Mouse (Mus musculus) embryonic fibroblast, embryonic 13.5 days (primary cell): Measurements from ENCODE around the gene Tgm5. TPM values are rescaled to one million over a fixed set of nuclear protein-coding genes. Genes with fewer than 3 reads are reported as not detected.
A peak's percentile ranks its signal among the peaks of the same experiment; 100 is the strongest.
"Not testable (repeated sequence)": the region's sequence is repeated elsewhere in the genome, so short reads cannot be mapped to it uniquely, and the experiment has no call there.

Source experiments
- H3K27ac ChIP-seq: 2 replicates; pipeline ENCODE4 v1.5.1; 2012; ENCODE audit warnings: low read length, control low read depth, inconsistent platforms; ENCODE audit not compliant: insufficient read depth
- H3K4me1 ChIP-seq: 2 replicates; pipeline ENCODE4 v1.6.1; 2011; ENCODE audit warnings: low read length; ENCODE audit not compliant: control insufficient read depth, insufficient read depth
- H3K4me3 ChIP-seq: 2 replicates; pipeline ENCODE4 v1.5.1; 2011; ENCODE audit warnings: mild to moderate bottlenecking, control low read depth, low read length; ENCODE audit not compliant: insufficient read depth
- CTCF ChIP-seq: IDR thresholded peaks from 2 replicates; pipeline ENCODE4 v1.5.1; 2011; ENCODE audit warnings: mild to moderate bottlenecking, control low read depth, low read length, moderate library complexity, borderline replicate concordance; ENCODE audit not compliant: insufficient read depth
- POLR2A ChIP-seq: IDR thresholded peaks from 2 replicates; pipeline ENCODE4 v1.6.1; 2011; ENCODE audit warnings: low read depth, mild to moderate bottlenecking, control low read depth, low read length, moderate library complexity
- polyA plus RNA-seq: library from polyadenylated mRNA; stranded (reverse); fragments of >200 nt; gene quantifications from 2 replicates; pipeline ENCODE4 v1.2.4, GENCODE M21; 2011; ENCODE audit warnings: low read depth; ENCODE audit not compliant: missing spikeins, insufficient read length

Tgm5 gene
- polyA plus RNA-seq, 1 experiment = not detected

GRCm38 (mm10) chr2:121008664-121009007 lies 77.0 kb downstream of the Tgm5 start:
- Histone ChIP-seq H3K4me1 (no peaks in the 10 kb centered on the region), H3K27ac (no peak overlapping the region), H3K4me3 (peak overlapping the region; percentile 90)
- TF ChIP-seq CTCF = no peak

GRCm38 (mm10) chr2:121007925-121008663 lies 77.5 kb downstream of the Tgm5 start, which contains the start of gene Ccndbp1:
Ccndbp1 (plus strand) TSS chr2:121008403.
- Histone ChIP-seq H3K4me1 (no peaks in the 10 kb centered on the region), H3K27ac (no peak within 1 kb of the TSS), H3K4me3 (peak within 1 kb of the TSS; percentile 90)
- no peak for TF ChIP-seq CTCF
- peak; percentile 77 for TF ChIP-seq POLR2A

- Histone ChIP-seq H3K4me1 (no peaks in the 10 kb centered on the region), H3K4me3 (no peak overlapping the region), H3K27ac (no peak overlapping the region)
- TF ChIP-seq POLR2A (no peak), CTCF (no peak)
Measured at GRCm38 (mm10) chr2:121006986-121007385, 78.7 kb downstream of the Tgm5 start.

- no peak for TF ChIP-seq POLR2A
- no peak for TF ChIP-seq CTCF
- Histone ChIP-seq H3K4me1 (no peaks in the 10 kb centered on the region), H3K27ac (no peak overlapping the region), H3K4me3 (no peak overlapping the region)
Measured at GRCm38 (mm10) chr2:121004018-121004811, 81.4 kb downstream of the Tgm5 start.

- Histone ChIP-seq H3K4me3 (no peak overlapping the region), H3K4me1 (no peaks in the 10 kb centered on the region), H3K27ac (no peak overlapping the region)
- no peak for TF ChIP-seq POLR2A
- 0 out of 2 replicates have a peak, but pooled peaks have one; percentile 14 for TF ChIP-seq CTCF
Measured at GRCm38 (mm10) chr2:121003586-121003985, 82.1 kb downstream of the Tgm5 start.

- TF ChIP-seq CTCF (no peak), POLR2A (no peak)
- Histone ChIP-seq H3K4me3 (no peak overlapping the region), H3K4me1 (no peaks in the 10 kb centered on the region), H3K27ac (no peak overlapping the region)
Measured at GRCm38 (mm10) chr2:120998863-120999262, 86.8 kb downstream of the Tgm5 start.

- not testable (repeated sequence) for H3K4me3 ChIP-seq, H3K4me1 ChIP-seq, H3K27ac ChIP-seq
Measured at GRCm38 (mm10) chr2:120996607-120997006, 89.0 kb downstream of the Tgm5 start.

Other genes starting within 250 kb of the Tgm5 start
- 7.1 and 11.1 TPM in 2 replicates for gene Cdan1, start 235.7 kb downstream of the Tgm5 start, polyA plus RNA-seq
- 12.3 and 15.7 TPM in 2 replicates for gene Ttbk2, start 235.2 kb downstream of the Tgm5 start, polyA plus RNA-seq
- gene Ubr1, start 115.1 kb downstream of the Tgm5 start, polyA plus RNA-seq = 24.8 and 25.4 TPM in 2 replicates
- 5.0 and 8.0 TPM in 2 replicates for gene Tmem62, start 108.8 kb downstream of the Tgm5 start, polyA plus RNA-seq
- 31.8 and 37.2 TPM in 2 replicates for gene Ccndbp1, start 77.4 kb downstream of the Tgm5 start, polyA plus RNA-seq
- not detected in 2 replicates for gene Epb42, start 48.8 kb downstream of the Tgm5 start, polyA plus RNA-seq
- gene Tgm7, start 24.0 kb upstream of the Tgm5 start, polyA plus RNA-seq = not detected in 2 replicates
- 7.2 and 10.0 TPM in 2 replicates for gene Adal, start 54.6 kb upstream of the Tgm5 start, polyA plus RNA-seq
- 4.4 and 5.5 TPM in 2 replicates for gene Lcmt2, start 54.8 kb upstream of the Tgm5 start, polyA plus RNA-seq
- 41.5 and 48.2 TPM in 2 replicates for gene Tubgcp4, start 84.8 kb upstream of the Tgm5 start, polyA plus RNA-seq
- gene Zscan29, start 85.3 kb upstream of the Tgm5 start, polyA plus RNA-seq = 10.3 and 10.8 TPM in 2 replicates
- gene Trp53bp1, start 185.6 kb upstream of the Tgm5 start, polyA plus RNA-seq = 54.5 and 61.5 TPM in 2 replicates
- 61.1 and 75.0 TPM in 2 replicates for gene Map1a, start 203.8 kb upstream of the Tgm5 start, polyA plus RNA-seq